In the genomic region with DNA sequence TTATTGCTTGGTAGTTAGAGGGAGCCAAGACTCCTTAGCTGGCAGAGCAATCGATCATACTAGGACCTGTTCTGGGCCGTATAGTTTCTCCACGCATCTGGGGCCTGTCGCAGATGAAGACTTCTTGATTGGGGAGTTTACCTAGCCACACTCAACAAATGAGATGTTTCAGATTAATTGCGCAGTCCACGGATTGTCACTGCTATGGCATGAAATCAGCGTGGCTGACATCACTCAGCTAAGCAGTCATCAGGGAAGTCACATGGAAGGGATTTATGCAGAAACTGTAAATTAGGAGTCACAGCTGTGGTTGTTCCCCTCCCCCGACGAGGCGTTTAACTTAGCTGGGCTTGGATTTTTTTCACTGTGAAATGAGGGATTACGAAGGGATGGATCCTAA, we compare ENCODE assay signal across 16 mouse cellular contexts.
DNase-seq lines count a peak whose midpoint lies in the region; ATAC-seq lines count a peak whose summit lies in the region.
"Had no signal": no experiment of that assay in that cellular context is flagged by ENCODE, and none has a peak within 500 bp of the region (broad histone marks: within the 10 kb centered on the region; RNA-seq: fewer than 3 reads in every experiment).

No protein-coding gene starts in this region.

- no peak overlapping the region for H3K4me2 ChIP-seq in kidney, embryonic 16.5 days (replicated peaks; ENCODE audit: low read depth, low read length)
- H3K4me2 ChIP-seq in forebrain, embryonic 15.5 days (replicated peaks), result no peak overlapping the region
- H3K4me2 ChIP-seq in midbrain, embryonic 13.5 days (replicated peaks), result no peak overlapping the region
- H3K4me2 ChIP-seq: lung, embryonic 15.5 days had no signal

- no peak overlapping the region for H3K4me3 ChIP-seq in kidney, embryonic 16.5 days (ENCODE audit: low read length)
- H3K4me3 ChIP-seq in forebrain, embryonic 15.5 days, result no peak overlapping the region
- no peak overlapping the region for H3K4me3 ChIP-seq in midbrain, embryonic 13.5 days (replicated peaks)
- H3K4me3 ChIP-seq: heart, adult 2 months; left cerebral cortex, adult 2 months; lung, embryonic 15.5 days had no signal

- DNase-seq in kidney, adult 8-10 months, result no peak
- peak; percentile 39 for DNase-seq in brain, adult 2 months (ENCODE audit: low read depth, low spot score)
- DNase-seq in layer of hippocampus, adult 8-10 months (ENCODE audit: low spot score in 2 of 2), result no peak
- DNase-seq in thymus, postnatal 25 days, result no peak
- no peak for DNase-seq in spleen, postnatal 10 days (ENCODE audit: low spot score in 2 of 2)
- DNase-seq: B cell, adult 2 months; cerebellum, adult 9-10 months; heart, adult 2 months; heart, postnatal 10 days; kidney, postnatal 36 days had no signal

- 0 out of 2 replicates have a peak overlapping the region, but pooled peaks have one; percentile 5 for H3K27ac ChIP-seq in kidney, embryonic 16.5 days (ENCODE audit: low read length)
- H3K27ac ChIP-seq in forebrain, embryonic 15.5 days (replicated peaks), result 0 out of 2 replicates have a peak overlapping the region, but pooled peaks have one; percentile 32
- peak overlapping the region; percentile 62 for H3K27ac ChIP-seq in midbrain, embryonic 13.5 days
- H3K27ac ChIP-seq: heart, adult 2 months; left cerebral cortex, adult 2 months; lung, embryonic 15.5 days had no signal

- H3K9me3 ChIP-seq in kidney, embryonic 16.5 days (ENCODE audit: low read length), result no peaks in the 10 kb centered on the region
- no peaks in the 10 kb centered on the region for H3K9me3 ChIP-seq in forebrain, embryonic 15.5 days
- no peaks in the 10 kb centered on the region for H3K9me3 ChIP-seq in midbrain, embryonic 13.5 days
- H3K9me3 ChIP-seq: lung, embryonic 15.5 days had no signal

- H3K9ac ChIP-seq in kidney, embryonic 16.5 days (replicated peaks; ENCODE audit: low read length), result no peak overlapping the region
- no peak overlapping the region for H3K9ac ChIP-seq in forebrain, embryonic 15.5 days (replicated peaks)
- no peak overlapping the region for H3K9ac ChIP-seq in midbrain, embryonic 13.5 days (replicated peaks)
- H3K9ac ChIP-seq: lung, embryonic 15.5 days had no signal

- no peaks in the 10 kb centered on the region for H3K27me3 ChIP-seq in kidney, embryonic 16.5 days (ENCODE audit: insufficient read depth, low read length)
- peaks cover 6% of the 10 kb centered on the region; the same call in 1 of the 2 replicates for H3K27me3 ChIP-seq in forebrain, embryonic 15.5 days
- H3K27me3 ChIP-seq in midbrain, embryonic 13.5 days, result no peaks in the 10 kb centered on the region
- H3K27me3 ChIP-seq: lung, embryonic 15.5 days had no signal

- 66% methylated on average over 11 of the region's 11 CpGs for WGBS in kidney, embryonic 16.5 days
- WGBS in forebrain, embryonic 15.5 days, result 62% methylated on average over 11 of the region's 11 CpGs
- WGBS in midbrain, embryonic 13.5 days, result 62% methylated on average over 11 of the region's 11 CpGs

- no peaks in the 10 kb centered on the region for H3K36me3 ChIP-seq in kidney, embryonic 16.5 days (ENCODE audit: insufficient read depth, low read length)
- H3K36me3 ChIP-seq in forebrain, embryonic 15.5 days, result no peaks in the 10 kb centered on the region
- H3K36me3 ChIP-seq in midbrain, embryonic 13.5 days, result no peaks in the 10 kb centered on the region
- H3K36me3 ChIP-seq: lung, embryonic 15.5 days had no signal

- 0 out of 2 replicates have a peak, but pooled peaks have one; percentile 8 for ATAC-seq in kidney, embryonic 16.5 days (ENCODE audit: low FRiP score, low TSS enrichment)
- ATAC-seq in forebrain, embryonic 15.5 days (replicated peaks), result peak; percentile 80
- ATAC-seq in midbrain, embryonic 13.5 days, result peak; percentile 64
- ATAC-seq: intestine, postnatal 0 days had no signal

- H3K4me1 ChIP-seq in kidney, embryonic 16.5 days (ENCODE audit: insufficient read depth, low read length), result peaks cover 27% of the 10 kb centered on the region
- peaks cover 15% of the 10 kb centered on the region for H3K4me1 ChIP-seq in forebrain, embryonic 15.5 days
- H3K4me1 ChIP-seq in midbrain, embryonic 13.5 days (replicated peaks), result peaks cover 34% of the 10 kb centered on the region

Comparison
In these comparisons a context has a peak if more than half of its experiments do, and no peak if none do; other contexts are left out.
1. ATAC-seq: peak in every context shown above with its lines; median percentile 80 in forebrain, embryonic 15.5 days; 64 in midbrain, embryonic 13.5 days; 8 in kidney, embryonic 16.5 days.
2. H3K27ac ChIP-seq: peak in every context shown above with its lines; median percentile 62 in midbrain, embryonic 13.5 days; 32 in forebrain, embryonic 15.5 days; 5 in kidney, embryonic 16.5 days.